Comparison of ENCODE assay signal across 10 mouse cellular contexts in genomic region chr2:69837996-69838395, GRCm38 (mm10). TPM values are rescaled to one million over a fixed set of nuclear protein-coding genes. Genes with fewer than 3 reads are reported as not detected.
DNase-seq lines count a peak whose midpoint lies in the region; ATAC-seq and TF ChIP-seq lines count a peak whose summit lies in the region.
"Had no signal": no experiment of that assay in that cellular context is flagged by ENCODE, and none has a peak within 500 bp of the region (broad histone marks: within the 10 kb centered on the region; RNA-seq: fewer than 3 reads in every experiment).

No protein-coding gene starts in this region.

- peak; percentile 77 for ATAC-seq in megakaryocyte-erythroid progenitor cell, adult 5-6 weeks (replicated peaks; ENCODE audit: low FRiP score, low TSS enrichment, poor library complexity, severe bottlenecking)

- DNase-seq in lung, adult 2 months = no peak
- DNase-seq in lung, adult 18-20 months = no peak
- DNase-seq in brain, embryonic 14.5 days (ENCODE audit: low read depth) = no peak
- DNase-seq in liver = peak; percentile 36
- DNase-seq in thymus, postnatal 36 days = no peak
- DNase-seq in kidney, postnatal 25 days = no peak
- DNase-seq: cerebellum, postnatal 36 days; kidney, postnatal 10 days; right cerebral cortex, postnatal 25 days had no signal

- 46% methylated on average over 3 of the region's 3 CpGs for WGBS in lung, adult 2 months

- no peaks in the 10 kb centered on the region for H3K4me1 ChIP-seq in lung, adult 2 months (ENCODE audit: control insufficient read depth, insufficient read depth, low read length)

- peak; percentile 15; the same call in 1 of the 2 replicates for TF ChIP-seq CTCF in lung, adult 2 months (IDR thresholded peaks at IDR 0.05; ENCODE audit: insufficient read depth, low read length)
- TF ChIP-seq CTCF in brain, embryonic 14.5 days (IDR thresholded peaks at IDR 0.05; ENCODE audit: borderline replicate concordance, extremely low read depth, insufficient read depth, insufficient read length) = 0 out of 2 replicates have a peak, but pooled peaks have one; percentile 13

- no peak overlapping the region for H3K4me3 ChIP-seq in lung, adult 2 months (replicated peaks; ENCODE audit: extremely low read depth, low read depth, low read length)

- no peak for TF ChIP-seq POLR2A in lung, adult 2 months (IDR thresholded peaks at IDR 0.05; ENCODE audit: borderline replicate concordance, extremely low read depth, low read depth, low read length)
- TF ChIP-seq POLR2A in brain, embryonic 14.5 days (IDR thresholded peaks at IDR 0.05; ENCODE audit: borderline replicate concordance, extremely low read depth, insufficient read depth, insufficient read length, poor library complexity, severe bottlenecking) = no peak

RNA-seq across cellular contexts. Expression of gene Klhl23, which starts 16.3 kb away (rescaled TPM):
- 3.0 and 5.8 TPM in 2 replicates for polyA plus RNA-seq in lung, adult 2 months (2012; rRNA removed)
- 39.4 and 56.3 TPM in 2 replicates for polyA plus RNA-seq in brain, embryonic 14.5 days (2012; rRNA removed)
- total RNA-seq in megakaryocyte-erythroid progenitor cell, adult 5-6 weeks (2014; fragmentation: Nextera tagmentation) = 25.4 and 31.5 TPM in 2 replicates
- 35.8 and 41.7 TPM in 2 replicates for total RNA-seq in megakaryocyte-erythroid progenitor cell, adult 5-6 weeks (2017)

RNA-seq across cellular contexts. Expression of gene Ssb, which starts 23.4 kb away (rescaled TPM):
- 1.7 and 4.2 TPM in 2 replicates for polyA plus RNA-seq in lung, adult 2 months (2012; rRNA removed)
- polyA plus RNA-seq in brain, embryonic 14.5 days (2012; rRNA removed) = 119 and 122 TPM in 2 replicates
- total RNA-seq in megakaryocyte-erythroid progenitor cell, adult 5-6 weeks (2014; fragmentation: Nextera tagmentation) = 248 and 394 TPM in 2 replicates
- 771 and 927 TPM in 2 replicates for total RNA-seq in megakaryocyte-erythroid progenitor cell, adult 5-6 weeks (2017)

RNA-seq across cellular contexts. Expression of gene Mettl5, which starts 47.4 kb away (rescaled TPM):
- polyA plus RNA-seq in lung, adult 2 months (2012; rRNA removed) = 4.0 and 4.6 TPM in 2 replicates
- 8.9 and 9.4 TPM in 2 replicates for polyA plus RNA-seq in brain, embryonic 14.5 days (2012; rRNA removed)
- total RNA-seq in megakaryocyte-erythroid progenitor cell, adult 5-6 weeks (2014; fragmentation: Nextera tagmentation) = 27.3 and 60.1 TPM in 2 replicates
- 43.5 and 86.1 TPM in 2 replicates for total RNA-seq in megakaryocyte-erythroid progenitor cell, adult 5-6 weeks (2017)

RNA-seq across cellular contexts. Expression of gene Phospho2, which starts 48.6 kb away (rescaled TPM):
- polyA plus RNA-seq in lung, adult 2 months (2012; rRNA removed) = 42.1 and 57.2 TPM in 2 replicates
- 46.7 and 51.7 TPM in 2 replicates for polyA plus RNA-seq in brain, embryonic 14.5 days (2012; rRNA removed)
- 21.3 and 26.7 TPM in 2 replicates for total RNA-seq in megakaryocyte-erythroid progenitor cell, adult 5-6 weeks (2014; fragmentation: Nextera tagmentation)
- total RNA-seq in megakaryocyte-erythroid progenitor cell, adult 5-6 weeks (2017) = 28.5 and 31.2 TPM in 2 replicates

RNA-seq across cellular contexts. Expression of gene Ccdc173, which starts 48.6 kb away (rescaled TPM):
- polyA plus RNA-seq in lung, adult 2 months (2012; rRNA removed) = 0.37 and 0.54 TPM in 2 replicates
- 2.1 and 3.5 TPM in 2 replicates for polyA plus RNA-seq in brain, embryonic 14.5 days (2012; rRNA removed)
- total RNA-seq in megakaryocyte-erythroid progenitor cell, adult 5-6 weeks (2014; fragmentation: Nextera tagmentation) = 0.89 and 3.2 TPM in 2 replicates
- 1.0 and 1.1 TPM in 2 replicates for total RNA-seq in megakaryocyte-erythroid progenitor cell, adult 5-6 weeks (2017)

Comparison
In these comparisons a context has a peak if more than half of its experiments do, and no peak if none do; other contexts are left out.
1. RNA of gene Ssb, which starts 23.4 kb away (polyA plus RNA-seq): 119 to 122 TPM in brain, embryonic 14.5 days; 1.7 to 4.2 TPM in lung, adult 2 months; every median in the first group is over 10 times any median in the second.